Mouse (Mus musculus): ENCODE measurements around the gene Zfp207. TPM values are rescaled to one million over a fixed set of nuclear protein-coding genes. Genes with fewer than 3 reads are reported as not detected.
"Not testable (repeated sequence)": the region's sequence is repeated elsewhere in the genome, so short reads cannot be mapped to it uniquely, and the experiment has no call there.

Zfp207 gene
- polyA plus RNA-seq, 1 experiment, result 162 TPM

DNA sequence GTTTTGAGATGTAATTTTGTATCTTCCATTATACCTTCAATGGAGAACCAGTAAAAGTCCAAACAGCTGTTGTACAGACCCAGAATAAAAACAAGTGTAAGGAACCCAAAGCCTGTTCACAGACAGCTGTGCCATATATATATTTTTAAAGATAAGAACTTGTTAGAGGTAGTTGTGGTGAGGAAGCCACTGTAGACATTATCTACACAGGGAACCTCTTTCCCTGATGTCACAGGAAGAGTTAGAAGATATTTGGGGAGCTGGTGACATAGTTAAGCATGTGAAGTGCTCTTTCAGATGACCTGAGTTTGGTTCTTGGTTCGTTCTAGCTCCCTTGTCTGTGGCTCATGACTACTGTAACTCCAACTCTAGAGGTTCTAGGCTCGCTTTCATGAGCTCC lies 41.6 kb downstream of the Zfp207 start:
- Histone ChIP-seq H3K4me3 (ENCODE audit: insufficient read depth, low read depth, low read length) (no peak overlapping the region), H3K27ac (ENCODE audit: insufficient read depth, low read depth, low read length) (no peak overlapping the region), H3K4me1 (ENCODE audit: control insufficient read depth, insufficient read depth, low read length) (peaks cover 2% of the 10 kb centered on the region; the same call in 1 of the 2 replicates)
- TF ChIP-seq CTCF (IDR thresholded peaks at IDR 0.05; ENCODE audit: insufficient read depth, low read depth, low read length), result no peak
- no peak for TF ChIP-seq POLR2A (IDR thresholded peaks at IDR 0.05; ENCODE audit: insufficient read depth, low read depth, low read length)
- WGBS, result 74% methylated on average over 2 of the region's 2 CpGs

GRCm38 (mm10) chr11:80425247-80425778 lies 42.2 kb downstream of the Zfp207 start:
- peaks cover 2% of the 10 kb centered on the region; the same call in 1 of the 2 replicates for H3K4me1 ChIP-seq (ENCODE audit: control insufficient read depth, insufficient read depth, low read length)
- no peak overlapping the region for H3K27ac ChIP-seq (ENCODE audit: insufficient read depth, low read depth, low read length)
- WGBS, result 67% methylated on average over 5 of the region's 5 CpGs
- H3K4me3 ChIP-seq (ENCODE audit: insufficient read depth, low read depth, low read length), result no peak overlapping the region
- TF ChIP-seq CTCF (IDR thresholded peaks at IDR 0.05; ENCODE audit: insufficient read depth, low read depth, low read length) (no peak), POLR2A (IDR thresholded peaks at IDR 0.05; ENCODE audit: insufficient read depth, low read depth, low read length) (no peak)

- H3K4me1 ChIP-seq (ENCODE audit: control insufficient read depth, insufficient read depth, low read length); H3K27ac ChIP-seq (ENCODE audit: insufficient read depth, low read depth, low read length); H3K4me3 ChIP-seq (ENCODE audit: insufficient read depth, low read depth, low read length): not testable (repeated sequence)
- 84% methylated on average over 16 of the region's 16 CpGs for WGBS
Measured at GRCm38 (mm10) chr11:80426029-80426813, 43.1 kb downstream of the Zfp207 start.

- H3K4me3 ChIP-seq (ENCODE audit: insufficient read depth, low read depth, low read length), result peak within 1 kb of the TSS; percentile 96
Measured at GRCm38 (mm10) chr11:80428381-80429008, 45.4 kb downstream of the Zfp207 start, which contains the start of gene Psmd11. Psmd11 (plus strand) TSS chr11:80428615.

DNA sequence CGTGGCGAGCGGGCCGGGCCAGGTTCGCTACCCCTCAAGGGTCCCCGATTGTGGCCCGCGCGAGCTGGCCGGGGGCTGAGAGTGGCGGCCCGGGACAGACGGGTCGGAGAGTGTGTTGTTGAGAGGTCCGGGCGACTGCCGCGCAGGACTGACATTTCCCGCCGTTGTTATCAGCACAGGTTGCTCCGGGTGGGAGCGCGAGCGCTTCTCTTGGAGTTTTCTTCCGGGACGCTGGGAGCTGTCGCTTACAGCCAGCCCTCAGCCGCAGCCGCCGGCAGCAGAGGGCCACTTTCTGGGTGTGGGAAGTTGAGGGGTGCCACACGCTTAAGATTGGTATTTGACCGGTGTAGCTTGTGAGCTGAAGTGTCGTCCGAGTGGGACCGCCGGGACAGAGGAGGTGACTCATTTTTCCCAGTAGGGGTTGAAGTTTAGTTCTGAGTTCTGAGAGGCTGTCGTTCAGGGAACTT lies 46.0 kb downstream of the Zfp207 start:
- H3K4me1 ChIP-seq (ENCODE audit: control insufficient read depth, insufficient read depth, low read length), result peaks cover 2% of the 10 kb centered on the region; the same call in 1 of the 2 replicates
- peak overlapping the region; percentile 96 for H3K4me3 ChIP-seq (ENCODE audit: insufficient read depth, low read depth, low read length)
- no peak for TF ChIP-seq CTCF (IDR thresholded peaks at IDR 0.05; ENCODE audit: insufficient read depth, low read depth, low read length)
- TF ChIP-seq POLR2A (IDR thresholded peaks at IDR 0.05; ENCODE audit: insufficient read depth, low read depth, low read length), result no peak
- under 1% methylated on average over 37 of the region's 37 CpGs for WGBS
- peak overlapping the region; percentile 81 for H3K27ac ChIP-seq (ENCODE audit: insufficient read depth, low read depth, low read length)

More at GRCm38 (mm10) chr11:80428381-80429008, 45.4 kb downstream of the Zfp207 start, which contains the start of gene Psmd11:
- peak within 1 kb of the TSS; percentile 81 for H3K27ac ChIP-seq (ENCODE audit: insufficient read depth, low read depth, low read length)
- peaks cover 2% of the 10 kb centered on the region; the same call in 1 of the 2 replicates for H3K4me1 ChIP-seq (ENCODE audit: control insufficient read depth, insufficient read depth, low read length)
- peak; percentile 80 for TF ChIP-seq POLR2A (IDR thresholded peaks at IDR 0.05; ENCODE audit: insufficient read depth, low read depth, low read length)
- peak; percentile 37; the same call in 1 of the 2 replicates for TF ChIP-seq CTCF (IDR thresholded peaks at IDR 0.05; ENCODE audit: insufficient read depth, low read depth, low read length)
- WGBS, result under 1% methylated on average over 58 of the region's 58 CpGs

- WGBS, result 55% methylated on average over 14 of the region's 14 CpGs
- TF ChIP-seq POLR2A (IDR thresholded peaks at IDR 0.05; ENCODE audit: insufficient read depth, low read depth, low read length) (no peak), CTCF (IDR thresholded peaks at IDR 0.05; ENCODE audit: insufficient read depth, low read depth, low read length) (no peak)
- Histone ChIP-seq H3K4me1 (ENCODE audit: control insufficient read depth, insufficient read depth, low read length) (peaks cover 2% of the 10 kb centered on the region; the same call in 1 of the 2 replicates), H3K4me3 (ENCODE audit: insufficient read depth, low read depth, low read length) (peak overlapping the region; percentile 96), H3K27ac (ENCODE audit: insufficient read depth, low read depth, low read length) (no peak overlapping the region)
Measured at GRCm38 (mm10) chr11:80429500-80430166, 46.6 kb downstream of the Zfp207 start.

GRCm38 (mm10) chr11:80430366-80430910 lies 47.4 kb downstream of the Zfp207 start:
- no peak for TF ChIP-seq POLR2A (IDR thresholded peaks at IDR 0.05; ENCODE audit: insufficient read depth, low read depth, low read length)
- TF ChIP-seq CTCF (IDR thresholded peaks at IDR 0.05; ENCODE audit: insufficient read depth, low read depth, low read length), result no peak
- Histone ChIP-seq H3K4me3 (ENCODE audit: insufficient read depth, low read depth, low read length) (no peak overlapping the region), H3K27ac (ENCODE audit: insufficient read depth, low read depth, low read length) (no peak overlapping the region), H3K4me1 (ENCODE audit: control insufficient read depth, insufficient read depth, low read length) (peaks cover 2% of the 10 kb centered on the region; the same call in 1 of the 2 replicates)
- WGBS, result 84% methylated on average over 3 of the region's 3 CpGs

- 93% methylated on average over 3 of the region's 3 CpGs for WGBS
- no peak overlapping the region for H3K4me3 ChIP-seq (ENCODE audit: insufficient read depth, low read depth, low read length)
- TF ChIP-seq CTCF (IDR thresholded peaks at IDR 0.05; ENCODE audit: insufficient read depth, low read depth, low read length), result no peak
- TF ChIP-seq POLR2A (IDR thresholded peaks at IDR 0.05; ENCODE audit: insufficient read depth, low read depth, low read length), result no peak
- no peak overlapping the region for H3K27ac ChIP-seq (ENCODE audit: insufficient read depth, low read depth, low read length)
- H3K4me1 ChIP-seq (ENCODE audit: control insufficient read depth, insufficient read depth, low read length), result no peaks in the 10 kb centered on the region
Measured at GRCm38 (mm10) chr11:80446916-80447315, 63.8 kb downstream of the Zfp207 start.
